Mouse (Mus musculus): ENCODE data around the gene Gprin3.

DNA sequence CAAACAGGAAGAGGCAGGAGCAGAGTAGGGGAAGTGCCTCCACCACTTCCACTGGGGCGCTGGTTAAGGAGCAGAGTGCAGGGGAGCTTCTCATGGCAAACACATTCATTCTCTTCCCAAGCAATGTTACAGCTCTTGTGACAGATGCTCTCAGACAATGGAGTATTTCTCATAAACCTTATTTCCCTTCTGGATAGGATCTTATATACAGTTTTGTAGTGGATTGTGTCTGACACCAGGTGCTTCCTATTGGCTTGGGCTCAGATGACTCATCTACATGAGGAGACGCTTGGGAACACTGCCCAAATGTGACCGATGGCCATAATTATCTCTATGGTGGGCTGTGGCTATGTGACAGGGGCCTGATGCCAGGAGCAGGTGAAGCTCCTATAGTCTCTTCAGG lies 19.0 kb upstream of the Gprin3 start:
- TF ChIP-seq CTCF (IDR thresholded peaks at IDR 0.05; ENCODE audit: insufficient read depth, low read length) (no peak), POLR2A (IDR thresholded peaks at IDR 0.05; ENCODE audit: borderline replicate concordance, extremely low read depth, low read depth, low read length) (no peak)
